Mouse (Mus musculus) urinary bladder, postnatal 4 days (tissue): ENCODE measurements at regions not wholly inside any gene's neighbourhood (a gene's known extent, or its start where the extent isn't known, plus 50 kb on each side); places are given as distances from the start of the nearest gene placed in this dataset.
"Not testable (repeated sequence)": the region's sequence is repeated elsewhere in the genome, so short reads cannot be mapped to it uniquely, and the experiment has no call there.

Source experiments
- DNase-seq, 2 experiments: peaks; one replicate each; pipeline ENCODE4 v3.0.0; 2021 to 2022; ENCODE audit warnings: low spot score in 2 of 2

DNA sequence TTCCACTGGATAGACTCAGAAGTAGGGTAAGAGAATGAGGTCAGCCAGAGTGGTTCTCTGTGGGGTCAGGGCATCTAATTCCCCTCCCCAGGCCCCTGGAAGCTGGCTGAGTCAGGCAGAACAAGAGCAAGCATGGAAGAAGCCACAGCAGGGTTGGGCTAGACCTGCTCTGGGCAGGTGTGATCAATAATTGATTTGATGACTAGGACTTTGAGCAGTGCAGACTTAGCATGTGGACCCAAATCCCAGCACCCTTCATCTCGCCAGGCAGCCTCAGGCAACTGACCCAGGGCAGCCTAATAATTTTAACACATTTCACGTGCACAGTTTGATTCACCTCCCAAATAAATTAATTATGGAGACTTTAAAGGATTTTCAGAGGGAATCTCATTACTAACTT is 67.2 kb downstream of the Qdpr start:
- no peak for DNase-seq

DNA sequence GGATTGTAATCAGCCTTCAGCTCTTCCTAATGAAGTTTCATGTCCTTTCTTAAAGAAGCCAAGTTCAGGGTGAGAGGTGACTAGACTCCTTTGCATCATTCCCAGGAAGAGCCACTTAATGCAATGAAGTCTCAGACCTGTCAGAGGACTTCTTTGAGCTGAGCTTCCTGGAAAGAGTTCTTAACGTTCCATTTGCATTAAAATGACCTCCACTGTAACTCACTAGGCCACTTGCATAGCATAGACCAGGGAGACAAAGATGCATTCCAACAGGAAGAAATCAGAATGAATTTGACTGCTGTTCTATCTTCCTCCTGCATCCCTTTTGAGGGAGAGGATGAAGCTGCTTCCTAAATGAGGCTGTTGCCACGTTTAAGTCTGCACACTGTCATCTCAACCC is 71.5 kb downstream of the Qdpr start:
- no peak for DNase-seq

DNA sequence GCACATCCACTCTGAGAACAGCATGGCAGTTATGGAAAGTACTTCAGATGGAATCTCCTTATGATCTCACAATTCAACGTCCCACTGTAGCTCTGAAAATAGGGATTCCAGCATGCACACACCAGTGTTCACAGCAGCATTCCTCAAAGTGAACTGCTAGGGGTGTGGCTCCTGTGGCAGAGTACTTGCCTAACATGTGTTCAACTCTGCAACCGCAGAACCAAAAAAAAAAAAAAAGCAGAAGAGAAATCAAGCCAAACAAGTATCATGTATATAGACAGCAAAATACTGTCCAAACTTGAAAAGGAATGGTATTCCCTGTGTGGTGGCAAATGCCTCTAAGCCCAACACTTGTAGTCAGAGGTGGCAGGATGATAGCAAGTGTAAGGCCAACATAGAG is 77.0 kb downstream of the Qdpr start:
- no peak for DNase-seq

- DNase-seq, result no peak
These were observed 81.6 kb downstream of the Qdpr start for GRCm38 (mm10) chr5:45368451-45368850.

GRCm38 (mm10) chr5:45360189-45360588 is 89.8 kb downstream of the Qdpr start:
- DNase-seq, result no peak

DNA sequence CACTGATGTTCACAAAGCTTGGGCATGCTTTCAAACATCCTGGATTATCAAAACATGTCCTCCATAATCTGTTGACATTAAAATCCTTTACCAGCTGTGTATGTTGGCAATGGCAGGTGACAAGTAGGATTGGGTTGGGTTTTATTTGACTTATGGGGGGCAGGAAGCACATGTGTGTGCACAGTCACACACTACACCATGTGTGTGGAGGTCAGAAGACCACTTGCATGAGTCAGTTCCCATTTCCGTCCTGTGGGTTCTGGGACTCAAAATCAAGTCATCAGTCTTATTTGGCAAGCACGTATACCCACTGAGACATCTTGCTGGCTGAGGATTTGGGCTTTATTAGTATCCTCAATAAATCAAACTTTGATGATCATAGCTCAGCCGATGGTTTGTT is 109.6 kb downstream of the Qdpr start:
- DNase-seq, result no peak

- no peak for DNase-seq
These were observed 113.2 kb downstream of the Qdpr start for GRCm38 (mm10) chr5:45336801-45337200.

GRCm38 (mm10) chr5:45324468-45324867 is 125.6 kb downstream of the Qdpr start:
- DNase-seq, result not testable (repeated sequence)

DNA sequence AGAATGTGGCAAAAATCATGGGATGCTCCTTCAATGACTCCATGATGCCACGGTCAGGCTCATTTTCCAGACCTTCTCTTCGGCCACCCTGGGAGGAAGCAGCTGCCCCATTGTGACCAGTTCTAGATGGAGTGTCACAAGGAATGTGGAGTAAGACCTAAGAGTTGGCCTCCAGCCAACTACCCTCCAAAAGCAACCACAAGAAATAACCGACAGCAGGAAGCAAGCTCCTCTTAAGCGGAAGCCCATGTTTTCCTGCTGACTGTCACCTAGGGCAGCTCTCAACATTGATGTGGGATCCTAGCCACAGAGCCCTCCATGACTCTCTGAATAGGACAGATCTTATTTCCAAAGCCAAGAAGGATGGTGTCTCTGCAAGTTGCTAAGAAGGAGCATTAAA is 126.5 kb downstream of the Qdpr start:
- no peak for DNase-seq

GRCm38 (mm10) chr5:45318026-45318425 is 132.0 kb downstream of the Qdpr start:
- no peak for DNase-seq

- no peak for DNase-seq
These were observed 148.9 kb downstream of the Qdpr start for GRCm38 (mm10) chr5:45301120-45301519.

- DNase-seq, result no peak
These were observed 151.2 kb downstream of the Qdpr start for GRCm38 (mm10) chr5:45298872-45299271.

- no peak for DNase-seq
These were observed 154.9 kb downstream of the Qdpr start for GRCm38 (mm10) chr5:45295134-45295533.

DNA sequence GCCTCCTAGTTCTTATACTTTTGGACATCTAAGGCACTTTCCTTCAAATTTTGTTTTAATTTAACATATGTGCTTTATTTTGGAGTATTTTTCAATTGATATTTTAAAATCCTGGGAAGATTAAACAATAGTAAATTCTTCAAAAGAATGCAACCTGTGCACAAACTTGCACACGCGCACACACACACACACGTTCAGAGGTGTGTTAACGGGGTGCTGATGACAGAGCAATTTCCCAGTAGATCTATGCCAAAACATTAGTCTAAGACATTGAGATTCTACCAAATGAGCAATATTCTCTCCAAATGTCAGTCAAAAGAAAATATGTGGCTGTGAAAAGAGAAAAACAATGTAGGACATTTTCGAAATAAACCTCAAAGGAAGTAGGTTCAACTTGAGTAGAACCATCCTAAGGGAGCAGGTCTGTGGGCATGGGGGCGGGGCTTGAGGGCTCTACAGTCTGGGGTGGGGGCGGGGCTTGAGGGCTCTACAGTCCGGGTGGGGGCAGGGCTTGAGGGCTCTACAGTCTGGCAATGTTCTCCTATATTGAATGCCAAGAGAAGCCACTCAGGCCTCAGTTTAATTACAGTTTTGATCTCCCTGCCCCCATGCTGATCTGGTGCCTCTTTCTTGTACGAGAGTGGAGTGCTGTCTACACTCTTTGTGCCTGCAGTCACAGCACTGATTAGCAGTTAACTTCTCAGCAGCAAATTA is 157.0 kb downstream of the Qdpr start:
- no peak for DNase-seq

DNA sequence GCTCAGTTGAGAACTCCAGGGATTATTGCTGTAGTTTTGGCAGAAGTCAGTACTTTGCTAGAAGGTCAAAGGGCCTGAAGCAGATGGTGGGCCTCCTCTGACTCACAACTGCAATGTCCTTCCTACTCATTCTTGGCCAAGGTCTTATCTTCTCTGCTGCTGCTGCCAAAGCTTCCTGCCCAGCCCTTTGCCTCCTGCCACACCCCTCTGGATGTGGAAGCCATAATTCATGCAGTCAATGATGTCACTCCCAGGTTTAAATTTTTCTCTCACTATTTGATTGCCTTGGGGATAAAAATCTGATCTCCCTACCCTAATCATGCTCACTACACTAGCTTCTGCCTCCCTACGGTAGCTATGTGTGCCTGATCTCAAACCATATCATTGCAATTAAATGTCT is 157.7 kb downstream of the Qdpr start:
- peak in 1 of 2 experiments; percentile 20 for DNase-seq

- no peak for DNase-seq
These were observed 158.3 kb downstream of the Qdpr start for GRCm38 (mm10) chr5:45291752-45292151.

DNA sequence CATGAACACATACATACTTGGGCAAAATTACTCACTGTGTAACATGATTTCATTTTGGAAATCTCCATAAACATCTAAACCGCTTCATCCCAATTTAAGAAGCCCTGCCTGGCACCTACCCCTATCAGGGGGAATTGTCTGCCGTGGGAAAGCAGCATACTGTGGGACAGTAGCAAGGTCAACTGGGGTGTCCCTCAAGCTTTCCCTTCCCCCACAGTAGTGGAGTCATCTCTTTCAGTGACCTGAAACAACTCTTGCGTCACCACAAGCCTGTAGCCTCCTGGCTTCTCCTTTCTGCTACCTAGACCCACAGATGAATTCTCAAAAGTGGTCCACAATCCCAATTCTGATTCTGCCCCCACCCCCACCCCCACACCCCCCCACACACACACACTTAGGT is 158.8 kb downstream of the Qdpr start:
- DNase-seq, result no peak

GRCm38 (mm10) chr5:45286454-45286853 is 163.6 kb downstream of the Qdpr start:
- DNase-seq, result no peak

DNA sequence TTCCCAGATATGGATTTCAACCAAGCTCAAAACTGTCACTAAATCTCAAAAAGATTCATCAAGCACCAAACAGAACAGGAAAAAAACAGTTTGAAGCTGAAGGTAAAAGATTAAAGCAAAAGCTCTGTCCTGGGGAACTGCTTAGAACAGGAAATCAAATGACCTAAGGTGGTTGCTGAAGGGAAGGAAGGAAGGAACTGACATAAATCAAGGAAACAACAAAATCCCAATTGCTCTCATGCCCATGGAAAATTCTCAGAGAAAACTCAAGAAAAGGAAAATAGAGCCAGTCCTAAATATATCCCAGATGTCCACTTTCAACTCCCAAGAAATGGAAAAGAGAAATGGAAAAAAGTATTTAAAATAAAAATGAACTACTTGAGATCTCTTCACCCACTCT is 165.4 kb downstream of the Qdpr start:
- DNase-seq, result no peak

- no peak for DNase-seq
These were observed 166.1 kb downstream of the Qdpr start for GRCm38 (mm10) chr5:45283908-45284415.

DNA sequence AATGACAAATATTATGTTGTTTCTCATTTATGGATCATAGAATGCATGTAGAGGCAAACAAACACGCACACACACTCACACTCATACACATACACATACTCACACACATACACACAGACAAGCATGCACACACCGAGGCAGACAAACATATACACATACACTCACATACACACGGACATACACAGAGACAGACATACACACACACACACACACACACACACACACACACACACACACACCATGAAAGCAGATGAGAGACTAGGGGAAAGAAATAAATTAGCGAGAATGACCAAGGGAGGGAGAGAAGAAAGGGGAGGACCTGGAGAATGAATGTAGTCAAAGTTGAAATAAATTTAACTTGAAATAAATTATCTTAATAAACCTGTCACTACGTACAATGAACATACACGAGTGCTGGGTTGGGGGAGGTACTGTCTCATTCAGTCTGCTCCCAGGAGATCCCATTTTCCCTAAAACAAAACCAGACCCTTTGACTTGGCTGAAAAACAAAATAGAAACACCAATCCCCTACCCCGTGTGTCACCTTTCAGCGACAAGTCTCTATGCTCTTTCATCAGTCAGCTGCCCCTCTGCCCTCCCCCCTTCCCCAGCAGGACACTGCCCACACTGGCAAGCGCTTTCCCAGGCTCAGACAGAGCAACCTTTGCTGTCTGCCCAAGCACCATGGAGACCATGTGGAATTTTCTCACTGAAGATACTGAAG is 167.7 kb downstream of the Qdpr start:
- no peak for DNase-seq

- peak; percentile 60 to 86 for DNase-seq
These were observed 171.5 kb downstream of the Qdpr start for GRCm38 (mm10) chr5:45278571-45278970.

DNA sequence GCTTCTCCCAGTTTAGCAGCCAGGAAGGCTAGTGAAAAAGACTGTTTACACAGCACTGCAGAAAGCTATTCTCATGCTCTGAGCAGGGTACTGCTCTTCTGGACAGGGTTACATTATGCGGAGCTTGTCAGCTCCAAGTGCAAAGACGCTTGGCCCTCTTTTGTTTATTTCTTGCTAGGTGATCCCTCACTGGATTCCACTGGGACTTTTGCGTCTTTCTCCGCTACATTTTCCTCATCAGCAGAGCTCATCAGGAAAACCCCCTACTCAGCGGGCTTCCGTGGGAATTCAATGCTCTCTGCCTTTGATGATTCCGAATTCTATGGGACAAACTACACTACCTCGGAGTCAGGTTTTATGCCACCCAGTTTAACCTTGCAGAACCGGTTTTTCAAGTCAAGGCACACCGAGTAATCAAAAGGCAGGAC is 172.0 kb downstream of the Qdpr start:
- DNase-seq, result no peak
